Mouse (Mus musculus) erythroblast, embryonic 14.5 days (primary cell): Measurements from ENCODE around the gene Cth.

Experiments used
- GATA1 ChIP-seq: IDR thresholded peaks from 2 replicates; pipeline ENCODE4 v1.6.1; 2012; ENCODE audit warnings: low read length, inconsistent platforms, mixed read lengths
- TAL1 ChIP-seq: IDR thresholded peaks from 3 replicates; pipeline ENCODE4 v1.6.1; 2012; ENCODE audit warnings: low read length, inconsistent platforms, mixed read lengths

DNA sequence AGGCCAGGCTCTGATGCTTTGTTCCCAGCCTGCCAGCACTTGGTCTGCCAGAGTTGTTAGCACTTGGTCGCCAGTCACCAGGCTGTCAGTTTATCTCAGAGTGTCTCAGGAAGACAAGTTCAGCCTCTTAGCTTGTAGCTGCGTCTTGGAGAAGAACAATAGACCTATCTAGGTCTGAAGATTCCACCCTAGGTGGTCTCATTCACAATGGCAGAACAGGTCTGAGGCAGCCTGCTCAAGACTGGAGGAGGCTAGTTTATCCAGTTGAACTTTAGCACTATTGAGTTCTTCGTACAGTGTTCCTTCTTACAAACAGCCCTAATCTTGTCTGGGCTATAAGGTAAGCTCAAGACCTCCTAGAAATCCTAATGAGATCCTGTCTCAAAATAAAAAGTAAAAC, 7.2 kb upstream of the Cth start:
- TF ChIP-seq GATA1 (no peak), TAL1 (no peak)
